Mouse (Mus musculus): ENCODE measurements around the gene Mgat5. TPM values are rescaled to one million over a fixed set of nuclear protein-coding genes. Genes with fewer than 3 reads are reported as not detected.

Gene Mgat5
- polyA plus RNA-seq, 1 experiment, result under 0.01 TPM

GRCm38 (mm10) chr1:127347878-127348620, 143.2 kb downstream of the Mgat5 start:
- no peak for TF ChIP-seq TAL1 (IDR thresholded peaks at IDR 0.05; ENCODE audit: low read length)
- no peak for TF ChIP-seq GATA1 (IDR thresholded peaks at IDR 0.05; ENCODE audit: low read length)
- no peaks in the 10 kb centered on the region for H3K36me3 ChIP-seq (ENCODE audit: control insufficient read depth)
- no peak overlapping the region for H3K4me3 ChIP-seq (replicated peaks)
- H3K9me3 ChIP-seq (ENCODE audit: control insufficient read depth, low read length), result no peaks in the 10 kb centered on the region
- H3K27me3 ChIP-seq (ENCODE audit: control insufficient read depth), result no peaks in the 10 kb centered on the region
- no peaks in the 10 kb centered on the region for H3K4me1 ChIP-seq (ENCODE audit: control insufficient read depth)

- Histone ChIP-seq H3K9me3 (ENCODE audit: control insufficient read depth, low read length) (no peaks in the 10 kb centered on the region), H3K4me3 (replicated peaks) (no peak overlapping the region), H3K36me3 (ENCODE audit: control insufficient read depth) (no peaks in the 10 kb centered on the region), H3K4me1 (ENCODE audit: control insufficient read depth) (no peaks in the 10 kb centered on the region), H3K27me3 (ENCODE audit: control insufficient read depth) (no peaks in the 10 kb centered on the region)
- no peak for TF ChIP-seq TAL1 (IDR thresholded peaks at IDR 0.05; ENCODE audit: low read length)
- no peak for TF ChIP-seq GATA1 (IDR thresholded peaks at IDR 0.05; ENCODE audit: low read length)
Measured at GRCm38 (mm10) chr1:127348642-127349341, 144.0 kb downstream of the Mgat5 start.

GRCm38 (mm10) chr1:127351380-127352057, 146.7 kb downstream of the Mgat5 start:
- Histone ChIP-seq H3K27me3 (ENCODE audit: control insufficient read depth) (no peaks in the 10 kb centered on the region), H3K36me3 (ENCODE audit: control insufficient read depth) (no peaks in the 10 kb centered on the region), H3K4me3 (replicated peaks) (no peak overlapping the region), H3K4me1 (ENCODE audit: control insufficient read depth) (no peaks in the 10 kb centered on the region), H3K9me3 (ENCODE audit: control insufficient read depth, low read length) (no peaks in the 10 kb centered on the region)
- TF ChIP-seq GATA1 (IDR thresholded peaks at IDR 0.05; ENCODE audit: low read length) (no peak), TAL1 (IDR thresholded peaks at IDR 0.05; ENCODE audit: low read length) (no peak)

- no peaks in the 10 kb centered on the region for H3K9me3 ChIP-seq (ENCODE audit: control insufficient read depth, low read length)
- TF ChIP-seq TAL1 (IDR thresholded peaks at IDR 0.05; ENCODE audit: low read length) (no peak), GATA1 (IDR thresholded peaks at IDR 0.05; ENCODE audit: low read length) (no peak)
- H3K4me1 ChIP-seq (ENCODE audit: control insufficient read depth), result no peaks in the 10 kb centered on the region
- H3K4me3 ChIP-seq (replicated peaks), result no peak overlapping the region
- no peaks in the 10 kb centered on the region for H3K36me3 ChIP-seq (ENCODE audit: control insufficient read depth)
- no peaks in the 10 kb centered on the region for H3K27me3 ChIP-seq (ENCODE audit: control insufficient read depth)
Measured at GRCm38 (mm10) chr1:127352131-127352793, 147.4 kb downstream of the Mgat5 start.

GRCm38 (mm10) chr1:127353408-127353807, 148.6 kb downstream of the Mgat5 start:
- no peak overlapping the region for H3K4me3 ChIP-seq (replicated peaks)
- no peaks in the 10 kb centered on the region for H3K36me3 ChIP-seq (ENCODE audit: control insufficient read depth)
- H3K9me3 ChIP-seq (ENCODE audit: control insufficient read depth, low read length), result no peaks in the 10 kb centered on the region
- H3K4me1 ChIP-seq (ENCODE audit: control insufficient read depth), result no peaks in the 10 kb centered on the region
- no peaks in the 10 kb centered on the region for H3K27me3 ChIP-seq (ENCODE audit: control insufficient read depth)
- no peak for TF ChIP-seq GATA1 (IDR thresholded peaks at IDR 0.05; ENCODE audit: low read length)
- TF ChIP-seq TAL1 (IDR thresholded peaks at IDR 0.05; ENCODE audit: low read length), result no peak

GRCm38 (mm10) chr1:127354152-127354551, 149.3 kb downstream of the Mgat5 start:
- Histone ChIP-seq H3K4me1 (ENCODE audit: control insufficient read depth) (no peaks in the 10 kb centered on the region), H3K9me3 (ENCODE audit: control insufficient read depth, low read length) (no peaks in the 10 kb centered on the region), H3K27me3 (ENCODE audit: control insufficient read depth) (no peaks in the 10 kb centered on the region), H3K36me3 (ENCODE audit: control insufficient read depth) (no peaks in the 10 kb centered on the region), H3K4me3 (replicated peaks) (no peak overlapping the region)
- TF ChIP-seq TAL1 (IDR thresholded peaks at IDR 0.05; ENCODE audit: low read length), result no peak

GRCm38 (mm10) chr1:127355034-127355433, 150.2 kb downstream of the Mgat5 start:
- Histone ChIP-seq H3K9me3 (ENCODE audit: control insufficient read depth, low read length) (no peaks in the 10 kb centered on the region), H3K36me3 (ENCODE audit: control insufficient read depth) (no peaks in the 10 kb centered on the region), H3K27me3 (ENCODE audit: control insufficient read depth) (no peaks in the 10 kb centered on the region), H3K4me1 (ENCODE audit: control insufficient read depth) (no peaks in the 10 kb centered on the region), H3K4me3 (replicated peaks) (no peak overlapping the region)
- TF ChIP-seq GATA1 (IDR thresholded peaks at IDR 0.05; ENCODE audit: low read length), result no peak

- Histone ChIP-seq H3K4me3 (replicated peaks) (no peak overlapping the region), H3K9me3 (ENCODE audit: control insufficient read depth, low read length) (no peaks in the 10 kb centered on the region), H3K36me3 (ENCODE audit: control insufficient read depth) (no peaks in the 10 kb centered on the region), H3K27me3 (ENCODE audit: control insufficient read depth) (no peaks in the 10 kb centered on the region), H3K4me1 (ENCODE audit: control insufficient read depth) (no peaks in the 10 kb centered on the region; the same call in none of the 2 replicates)
- TF ChIP-seq TAL1 (IDR thresholded peaks at IDR 0.05; ENCODE audit: low read length) (no peak), GATA1 (IDR thresholded peaks at IDR 0.05; ENCODE audit: low read length) (no peak)
Measured at GRCm38 (mm10) chr1:127363638-127364037, 158.8 kb downstream of the Mgat5 start.

- H3K4me3 ChIP-seq (replicated peaks), result no peak overlapping the region
- no peaks in the 10 kb centered on the region for H3K36me3 ChIP-seq (ENCODE audit: control insufficient read depth)
- no peaks in the 10 kb centered on the region for H3K27me3 ChIP-seq (ENCODE audit: control insufficient read depth)
- H3K4me1 ChIP-seq (ENCODE audit: control insufficient read depth), result no peaks in the 10 kb centered on the region; the same call in none of the 2 replicates
- TF ChIP-seq TAL1 (IDR thresholded peaks at IDR 0.05; ENCODE audit: low read length) (no peak), GATA1 (IDR thresholded peaks at IDR 0.05; ENCODE audit: low read length) (no peak)
- H3K9me3 ChIP-seq (ENCODE audit: control insufficient read depth, low read length), result no peaks in the 10 kb centered on the region
Measured at GRCm38 (mm10) chr1:127365706-127366105, 160.9 kb downstream of the Mgat5 start.

Measured in erythroblast, embryonic 14.5 days (primary cell).